Mouse (Mus musculus) forebrain, postnatal 0 days (tissue): ENCODE measurements around the gene Lhfp. TPM values are rescaled to one million over a fixed set of nuclear protein-coding genes. Genes with fewer than 3 reads are reported as not detected.

Experiments
- ATAC-seq: fragments of 200-750 bp; cut with Nextera tagmentation; 2 replicates; pipeline ENCODE4 v1.8.0; 2017; ENCODE audit warnings: mild to moderate bottlenecking, moderate library complexity
- DNase-seq: peaks from one replicate; pipeline ENCODE4 v3.0.0-alpha.2; 2015
- H3K27ac ChIP-seq: fragments of 300-500 bp; sonication (generic); 2 replicates; pipeline ENCODE4 v1.5.1; 2014; ENCODE audit warnings: low read depth, mild to moderate bottlenecking, antibody characterized with exemption, low read length, moderate library complexity, mixed read lengths
- H3K27me3 ChIP-seq: fragments of 300-500 bp; sonication (generic); 2 replicates; pipeline ENCODE4 v1.6.1; 2014; ENCODE audit warnings: mild to moderate bottlenecking, low read length, mixed read lengths; ENCODE audit not compliant: insufficient read depth
- H3K36me3 ChIP-seq: fragments of 300-500 bp; sonication (generic); 2 replicates; pipeline ENCODE4 v1.6.1; 2014; ENCODE audit warnings: mild to moderate bottlenecking, moderate library complexity; ENCODE audit not compliant: insufficient read depth
- H3K4me1 ChIP-seq: fragments of 300-500 bp; sonication (generic); 2 replicates; pipeline ENCODE4 v1.6.1; 2014; ENCODE audit warnings: antibody characterized with exemption; ENCODE audit not compliant: insufficient read depth
- H3K4me2 ChIP-seq: fragments of 300-500 bp; sonication (generic); 2 replicates; pipeline ENCODE4 v1.6.1; 2014; ENCODE audit warnings: low read depth, mild to moderate bottlenecking, moderate library complexity
- H3K4me3 ChIP-seq: fragments of 300-500 bp; sonication (generic); 2 replicates; pipeline ENCODE4 v1.5.1; 2014; ENCODE audit warnings: low read depth, low read length, mixed read lengths
- H3K9ac ChIP-seq: fragments of 300-500 bp; sonication (generic); 2 replicates; pipeline ENCODE4 v1.6.1; 2014; ENCODE audit warnings: mild to moderate bottlenecking
- H3K9me3 ChIP-seq: fragments of 300-500 bp; sonication (generic); 2 replicates; pipeline ENCODE4 v1.6.1; 2016; ENCODE audit warnings: low read length
- CTCF ChIP-seq: sonication (generic); IDR thresholded peaks from 2 replicates; pipeline ENCODE4 v1.5.1; 2016; ENCODE audit warnings: antibody characterized with exemption, control low read depth, low read depth
- WGBS: fragments of 180-500 bp; shearing (Covaris S2); extraction: QIAGEN DNeasy Blood & Tissue Kit; methylation state at CpG from one replicate; pipeline ENCODE4 v1.1.7; 2014; 5-methylcytosine and 5-hydroxymethylcytosine counted together
- polyA plus RNA-seq: library from polyadenylated mRNA; unstranded; fragments of >200 nt; fragmentation: Nextera tagmentation; extraction: Ambion mirVana; gene quantifications from 2 replicates; pipeline ENCODE4 v1.2.1, GENCODE M21; 2015
- total RNA-seq: library from RNA; depleted of rRNA; stranded (reverse); fragments of >200 nt; gene quantifications from 2 replicates; pipeline ENCODE4 v1.2.3, GENCODE M21; 2014; rRNA removed

Lhfp gene
- 44.7 and 48.0 TPM in 2 replicates for total RNA-seq
- 60.8 and 74.1 TPM in 2 replicates for polyA plus RNA-seq

GRCm38 (mm10) chr3:53041411-53042239 lies at the start of gene Lhfp:
Gene Lhfp (plus strand): TSS chr3:53041528.
- Histone ChIP-seq H3K9ac (peak within 1 kb of the TSS; percentile 65), H3K36me3 (no peaks in the 10 kb centered on the region), H3K27ac (peak within 1 kb of the TSS; percentile 46; the same call in 1 of the 2 replicates), H3K27me3 (no peaks in the 10 kb centered on the region), H3K9me3 (no peaks in the 10 kb centered on the region), H3K4me1 (peaks cover 7% of the 10 kb centered on the region; the same call in 1 of the 2 replicates), H3K4me2 (peak within 1 kb of the TSS; percentile 85), H3K4me3 (peak within 1 kb of the TSS; percentile 70)
- peak; percentile 74 for DNase-seq
- WGBS: 3% methylated on average over 58 of the region's 58 CpGs
- ATAC-seq: peak; percentile 91
- peak; percentile 54; the same call in 1 of the 2 replicates for TF ChIP-seq CTCF

- Histone ChIP-seq H3K9me3 (no peaks in the 10 kb centered on the region), H3K27me3 (no peaks in the 10 kb centered on the region), H3K27ac (no peak overlapping the region), H3K4me2 (no peak overlapping the region), H3K4me1 (no peaks in the 10 kb centered on the region), H3K36me3 (peaks cover 66% of the 10 kb centered on the region), H3K9ac (no peak overlapping the region), H3K4me3 (no peak overlapping the region)
- TF ChIP-seq CTCF: no peak
- DNase-seq (no peak), ATAC-seq (no peak)
- 86% methylated on average over 9 of the region's 10 CpGs for WGBS
These were observed 48.0 kb upstream of the Lhfp start for GRCm38 (mm10) chr3:52993296-52993695.

GRCm38 (mm10) chr3:52994666-52995065 lies 46.7 kb upstream of the Lhfp start:
- DNase-seq: peak; percentile 52
- Histone ChIP-seq H3K27me3 (no peaks in the 10 kb centered on the region), H3K4me3 (no peak overlapping the region), H3K4me2 (no peak overlapping the region), H3K9ac (no peak overlapping the region), H3K27ac (no peak overlapping the region), H3K36me3 (peaks cover 67% of the 10 kb centered on the region), H3K4me1 (no peaks in the 10 kb centered on the region), H3K9me3 (no peaks in the 10 kb centered on the region)
- peak; percentile 51 for TF ChIP-seq CTCF
- ATAC-seq: no peak
- 64% methylated on average over 5 of the region's 5 CpGs for WGBS

- Histone ChIP-seq H3K4me2 (no peak overlapping the region), H3K9ac (no peak overlapping the region), H3K4me3 (no peak overlapping the region), H3K9me3 (no peaks in the 10 kb centered on the region), H3K36me3 (peaks cover 69% of the 10 kb centered on the region), H3K27me3 (no peaks in the 10 kb centered on the region), H3K27ac (no peak overlapping the region), H3K4me1 (no peaks in the 10 kb centered on the region)
- TF ChIP-seq CTCF: no peak
- DNase-seq: no peak
- WGBS: 86% methylated on average over 5 of the region's 5 CpGs
- ATAC-seq: no peak
These were observed 44.7 kb upstream of the Lhfp start for GRCm38 (mm10) chr3:52996635-52997034.

GRCm38 (mm10) chr3:52997381-52997780 lies 43.9 kb upstream of the Lhfp start:
- no peak overlapping the region for H3K9ac ChIP-seq
- no peak overlapping the region for H3K4me3 ChIP-seq
- no peak for DNase-seq
- ATAC-seq: no peak
- H3K9me3 ChIP-seq: no peaks in the 10 kb centered on the region
- no peak overlapping the region for H3K4me2 ChIP-seq
- no peaks in the 10 kb centered on the region for H3K27me3 ChIP-seq
- 91% methylated on average over 1 of the region's 1 CpGs for WGBS
- H3K36me3 ChIP-seq: peaks cover 71% of the 10 kb centered on the region
- H3K4me1 ChIP-seq: no peaks in the 10 kb centered on the region
- no peak overlapping the region for H3K27ac ChIP-seq
- TF ChIP-seq CTCF: no peak

- no peak for TF ChIP-seq CTCF
- DNase-seq (no peak), ATAC-seq (no peak)
- Histone ChIP-seq H3K4me2 (no peak overlapping the region), H3K27me3 (no peaks in the 10 kb centered on the region), H3K36me3 (peaks cover 63% of the 10 kb centered on the region), H3K9ac (no peak overlapping the region), H3K27ac (no peak overlapping the region), H3K4me3 (no peak overlapping the region), H3K4me1 (no peaks in the 10 kb centered on the region), H3K9me3 (no peaks in the 10 kb centered on the region)
- WGBS: 82% methylated on average over 15 of the region's 15 CpGs
These were observed 42.1 kb upstream of the Lhfp start for GRCm38 (mm10) chr3:52999016-52999744.

GRCm38 (mm10) chr3:52999996-53000395 lies 41.3 kb upstream of the Lhfp start:
- Histone ChIP-seq H3K9me3 (no peaks in the 10 kb centered on the region), H3K4me2 (no peak overlapping the region), H3K27me3 (no peaks in the 10 kb centered on the region), H3K36me3 (peaks cover 60% of the 10 kb centered on the region), H3K4me3 (no peak overlapping the region), H3K9ac (no peak overlapping the region), H3K27ac (no peak overlapping the region), H3K4me1 (no peaks in the 10 kb centered on the region)
- ATAC-seq: no peak
- 92% methylated on average over 3 of the region's 3 CpGs for WGBS
- DNase-seq: no peak
- no peak for TF ChIP-seq CTCF
